Mouse (Mus musculus): ENCODE results near the gene Atxn7l2.
A peak's percentile ranks its signal among the peaks of the same experiment; 100 is the strongest.

Gene Atxn7l2

GRCm38 (mm10) chr3:108205601-108206000 is 5.1 kb downstream of the Atxn7l2 start:
- DNase-seq (ENCODE audit: low spot score) = no peak

DNA sequence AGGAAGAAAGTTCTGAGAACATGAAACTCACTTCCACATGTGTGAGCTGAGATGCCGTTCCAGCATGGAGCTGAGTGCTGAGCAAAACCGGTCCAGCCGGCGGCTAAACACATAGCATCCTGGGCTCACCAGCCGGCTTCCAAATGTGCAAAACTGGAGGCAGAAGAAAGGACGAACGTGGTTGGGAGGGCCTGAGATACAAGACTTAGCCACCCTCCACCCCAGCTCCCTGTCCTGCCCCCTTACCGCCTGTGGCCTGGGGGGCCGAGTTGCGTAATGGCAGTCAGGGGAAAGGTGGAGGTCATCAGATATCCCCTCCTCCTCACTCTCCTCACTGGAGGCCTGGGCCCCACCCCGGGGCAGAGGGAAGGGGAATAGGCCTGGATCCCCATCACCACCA is 6.3 kb downstream of the Atxn7l2 start:
- DNase-seq (ENCODE audit: low spot score) = no peak

- DNase-seq (ENCODE audit: low spot score) = no peak
These were observed 7.0 kb downstream of the Atxn7l2 start for GRCm38 (mm10) chr3:108203621-108204325.

- DNase-seq (ENCODE audit: low spot score) = no peak
These were observed 7.5 kb downstream of the Atxn7l2 start for GRCm38 (mm10) chr3:108203212-108203611.

DNA sequence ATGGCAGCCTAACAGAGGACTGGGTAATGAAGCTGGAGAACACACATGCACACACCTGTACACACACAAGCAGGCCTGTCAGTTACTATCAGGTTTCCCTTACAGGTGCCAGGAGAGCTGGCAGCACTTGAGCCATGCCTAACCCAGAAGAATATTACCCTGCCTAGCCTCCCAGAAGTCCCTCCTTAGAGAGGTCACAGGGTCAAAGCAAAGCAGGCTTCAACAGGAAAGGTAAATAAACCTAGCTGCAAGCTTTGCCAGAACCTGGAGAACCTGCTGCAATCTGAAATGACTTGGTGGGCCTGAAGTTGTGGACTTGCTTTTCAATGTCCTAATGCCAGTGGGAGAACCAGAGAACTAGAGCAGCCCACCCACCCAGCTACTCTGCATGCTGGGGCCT is 8.2 kb downstream of the Atxn7l2 start:
- no peak for DNase-seq (ENCODE audit: low spot score)

DNA sequence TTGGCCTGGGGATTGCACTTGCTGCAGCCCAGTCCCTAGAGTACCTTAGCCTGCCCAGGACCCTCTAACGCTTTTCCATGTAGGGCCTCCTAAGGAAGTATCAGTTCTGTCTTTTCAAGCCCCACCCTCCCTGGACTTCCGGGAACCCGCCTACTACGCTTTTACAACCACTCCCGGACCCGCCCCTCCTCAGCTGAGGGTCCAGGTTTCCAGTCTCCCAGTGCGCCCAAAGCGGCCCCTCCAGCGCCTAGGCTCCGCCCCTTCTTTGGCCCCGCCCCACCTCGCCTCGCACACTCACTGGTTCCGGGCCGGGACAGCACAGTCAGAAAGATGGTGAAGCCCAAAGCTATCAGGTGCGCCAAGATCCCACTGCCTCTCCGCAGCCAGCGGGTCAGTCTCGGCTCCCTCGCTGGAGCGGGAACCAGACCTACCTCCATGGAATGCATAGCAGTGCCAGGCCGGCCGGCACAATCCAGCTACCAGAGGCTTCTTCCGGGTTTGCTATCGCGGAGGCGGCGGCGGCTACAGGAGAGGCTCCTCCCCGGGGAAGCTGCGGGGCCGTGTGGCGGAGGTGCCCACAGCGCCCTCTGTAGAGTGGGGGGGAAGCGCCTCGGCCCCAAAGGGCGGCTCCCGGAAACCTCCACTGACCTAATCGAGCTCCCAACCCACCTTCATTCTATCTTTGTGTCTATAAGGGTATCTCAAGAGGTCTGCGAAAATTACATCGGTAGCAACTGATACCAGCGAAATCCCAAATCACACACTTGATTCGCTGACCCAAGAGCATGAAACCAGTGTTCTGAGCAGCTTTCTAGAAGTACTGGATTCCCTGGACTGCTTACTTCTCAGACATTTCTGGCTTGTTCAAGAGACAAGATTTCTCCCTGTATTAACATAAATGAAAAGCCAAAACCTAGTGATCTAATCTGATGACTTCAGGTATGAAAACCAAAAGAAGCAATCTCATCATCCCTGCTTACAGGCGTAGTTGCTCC is 10.1 kb downstream of the Atxn7l2 start, which contains the start of gene Cyb561d1:
Gene Cyb561d1, minus strand, starts transcription at position 884 of the 995 bp plus-strand sequence.
- peak; percentile 93 for DNase-seq (ENCODE audit: low spot score)

- DNase-seq (ENCODE audit: low spot score) = no peak
These were observed 11.5 kb downstream of the Atxn7l2 start for GRCm38 (mm10) chr3:108199231-108199630.

- DNase-seq (ENCODE audit: low spot score) = no peak
These were observed 13.7 kb downstream of the Atxn7l2 start for GRCm38 (mm10) chr3:108197066-108197497.

GRCm38 (mm10) chr3:108195941-108196590 is 14.7 kb downstream of the Atxn7l2 start:
- no peak for DNase-seq (ENCODE audit: low spot score)

- no peak for DNase-seq (ENCODE audit: low spot score)
These were observed 15.4 kb downstream of the Atxn7l2 start for GRCm38 (mm10) chr3:108195287-108195686.

- DNase-seq (ENCODE audit: low spot score) = no peak
These were observed 17.0 kb downstream of the Atxn7l2 start for GRCm38 (mm10) chr3:108193686-108194085.

DNA sequence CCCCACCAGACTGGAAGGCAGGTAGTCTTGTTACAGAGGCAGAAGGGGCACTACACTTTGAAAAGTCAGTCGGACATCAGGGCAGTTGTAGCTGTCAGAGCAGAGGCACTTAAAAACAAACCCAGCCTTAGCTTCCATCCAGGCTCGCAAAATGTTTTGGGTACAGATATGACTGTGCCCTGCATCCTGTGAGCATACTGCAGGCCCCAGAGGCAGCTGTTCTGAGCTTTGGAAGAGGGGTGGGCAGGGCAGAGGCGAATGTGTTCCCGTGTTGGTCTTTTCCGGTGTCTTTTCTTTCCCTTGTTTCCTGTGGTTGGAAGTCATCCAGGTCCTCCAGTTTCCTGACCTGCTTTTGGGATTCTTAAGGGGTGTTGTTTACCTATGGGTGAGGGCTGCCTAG is 20.8 kb downstream of the Atxn7l2 start:
- DNase-seq (ENCODE audit: low spot score) = no peak

GRCm38 (mm10) chr3:108188716-108189490 is 21.8 kb downstream of the Atxn7l2 start:
- no peak for DNase-seq (ENCODE audit: low spot score)

DNA sequence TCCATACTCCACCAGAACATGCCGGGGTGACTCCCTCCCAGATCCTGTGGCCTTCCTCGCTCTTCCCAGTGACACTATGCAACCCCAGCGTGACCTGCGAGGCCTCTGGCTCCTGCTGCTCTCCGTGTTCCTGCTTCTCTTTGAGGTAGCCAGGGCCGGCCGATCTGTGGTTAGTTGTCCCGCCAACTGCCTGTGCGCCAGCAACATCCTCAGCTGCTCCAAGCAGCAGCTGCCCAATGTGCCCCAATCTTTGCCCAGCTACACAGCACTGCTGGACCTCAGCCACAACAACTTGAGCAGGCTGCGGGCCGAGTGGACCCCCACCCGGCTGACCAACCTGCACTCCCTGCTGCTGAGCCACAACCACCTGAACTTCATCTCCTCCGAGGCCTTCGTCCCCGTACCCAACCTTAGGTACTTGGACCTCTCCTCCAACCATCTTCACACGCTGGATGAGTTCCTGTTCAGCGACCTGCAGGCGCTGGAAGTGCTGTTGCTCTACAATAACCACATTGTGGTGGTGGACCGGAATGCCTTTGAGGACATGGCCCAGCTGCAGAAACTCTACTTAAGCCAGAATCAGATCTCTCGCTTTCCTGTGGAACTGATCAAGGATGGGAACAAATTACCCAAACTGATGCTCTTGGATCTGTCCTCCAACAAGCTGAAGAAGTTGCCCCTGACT is 23.5 kb downstream of the Atxn7l2 start:
- DNase-seq (ENCODE audit: low spot score) = no peak

DNA sequence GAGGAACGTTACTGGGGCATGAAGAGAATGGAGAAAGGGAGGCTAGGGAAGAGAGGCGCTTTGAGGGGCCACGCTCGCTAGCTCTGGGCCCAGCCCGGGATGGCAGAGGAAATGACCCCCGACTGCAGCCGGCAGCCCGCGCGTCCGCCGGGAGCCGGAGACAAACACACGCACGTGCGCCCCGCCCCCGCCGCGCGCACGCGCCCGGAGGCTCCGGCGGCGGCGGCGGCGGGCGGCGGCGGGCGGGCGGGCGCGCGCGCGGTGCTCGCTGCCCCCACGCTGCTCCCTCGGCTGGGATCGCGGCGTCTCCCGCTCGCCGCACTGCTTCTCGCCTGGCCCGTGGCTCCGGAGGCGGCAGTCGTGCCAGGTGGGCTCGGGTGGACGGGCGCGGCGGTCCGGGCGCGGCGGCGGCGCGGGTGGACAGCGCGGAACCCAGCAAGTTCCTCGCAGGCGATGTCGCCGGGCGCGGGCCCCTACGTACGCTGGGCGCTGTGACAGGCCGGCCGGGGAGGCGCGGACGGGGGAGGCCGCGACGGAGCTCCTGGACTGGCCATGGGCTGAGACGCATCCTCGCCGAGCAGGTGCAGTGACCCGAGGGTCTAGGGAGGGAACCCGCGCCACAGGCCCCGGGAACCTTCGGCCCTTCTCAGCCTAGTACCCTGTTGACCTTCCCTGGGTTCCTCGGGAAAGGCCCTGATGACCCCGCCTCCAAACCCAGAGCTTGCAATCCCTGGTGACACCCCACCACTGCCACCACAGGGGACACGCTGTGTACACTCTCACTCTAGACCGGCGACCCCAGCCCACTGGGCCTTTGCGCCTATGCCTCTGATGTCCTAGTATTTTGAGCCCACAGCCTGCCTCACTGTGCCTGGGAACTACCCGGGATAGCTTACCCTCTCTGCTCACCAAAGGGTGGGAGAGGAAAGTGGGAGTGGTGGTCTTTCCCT is 24.4 kb downstream of the Atxn7l2 start, which contains the start of gene Amigo1:
Gene Amigo1, plus strand, starts transcription at position 238 of the 950 bp plus-strand sequence.
- DNase-seq (ENCODE audit: low spot score) = no peak

GRCm38 (mm10) chr3:108185460-108186097 is 25.2 kb downstream of the Atxn7l2 start:
- DNase-seq (ENCODE audit: low spot score) = no peak

DNA sequence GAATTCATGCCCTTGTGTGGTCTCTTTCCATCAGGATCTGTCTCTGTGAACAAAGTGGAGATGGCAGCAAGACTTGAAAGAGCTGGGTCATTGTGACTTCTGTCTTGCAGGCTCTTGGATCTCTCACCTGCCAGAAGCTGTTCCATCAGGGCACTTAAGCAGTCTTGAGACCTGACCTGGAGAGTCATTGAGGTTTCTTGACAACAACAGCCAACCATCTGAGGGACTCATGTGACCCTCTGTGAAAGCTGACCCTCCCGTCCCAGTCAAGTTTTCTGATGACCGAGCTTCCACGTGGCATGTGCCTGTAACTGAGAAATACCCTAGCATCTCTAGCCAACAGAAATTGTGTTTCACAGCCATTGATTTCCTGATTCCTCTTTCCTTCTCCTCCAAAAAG is 26.0 kb downstream of the Atxn7l2 start:
- DNase-seq (ENCODE audit: low spot score) = no peak

DNA sequence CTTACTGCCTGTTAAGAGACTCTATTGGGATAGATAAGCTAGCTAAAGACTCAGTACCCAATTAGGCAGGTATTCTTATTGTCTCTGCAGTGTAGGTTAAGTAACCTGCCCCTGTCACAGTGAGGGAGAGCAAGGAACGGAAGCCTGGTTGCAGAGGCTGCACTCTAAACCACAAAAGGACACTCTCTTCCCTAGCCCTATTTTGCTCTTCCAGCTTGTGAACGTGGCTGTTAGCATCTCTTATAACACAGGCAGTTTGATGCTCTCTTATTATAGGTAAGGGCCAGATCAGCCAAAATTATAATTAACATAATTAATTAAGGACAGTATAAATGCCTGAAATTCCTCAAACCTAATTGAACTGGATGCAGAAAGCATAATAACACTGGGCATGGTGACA is 30.2 kb downstream of the Atxn7l2 start:
- no peak for DNase-seq (ENCODE audit: low spot score)

All from ovary, adult 18-20 months (tissue).